Mouse (Mus musculus) hindbrain, embryonic 12.5 days (tissue): Measurements from ENCODE around the gene Rtn2. TPM values are rescaled to one million over a fixed set of nuclear protein-coding genes. Genes with fewer than 3 reads are reported as not detected.

Experiments
- ATAC-seq: fragments of 200-750 bp; cut with Nextera tagmentation; 2 replicates; pipeline ENCODE4 v1.8.0; 2017; ENCODE audit warnings: moderate TSS enrichment; ENCODE audit not compliant: low FRiP score
- H3K27ac ChIP-seq: fragments of 300-500 bp; sonication (generic); 2 replicates; pipeline ENCODE4 v1.5.1; 2016; ENCODE audit warnings: mild to moderate bottlenecking
- H3K27me3 ChIP-seq: fragments of 300-500 bp; sonication (generic); 2 replicates; pipeline ENCODE4 v1.6.1; 2016; ENCODE audit warnings: mild to moderate bottlenecking
- H3K36me3 ChIP-seq: fragments of 300-500 bp; sonication (generic); 2 replicates; pipeline ENCODE4 v1.6.1; 2016; ENCODE audit warnings: mild to moderate bottlenecking
- H3K4me1 ChIP-seq: fragments of 300-500 bp; sonication (generic); 2 replicates; pipeline ENCODE4 v1.6.1; 2016
- H3K4me2 ChIP-seq: fragments of 300-500 bp; sonication (generic); replicated peaks from 2 replicates; pipeline ENCODE4 v1.6.1; 2016; ENCODE audit warnings: mild to moderate bottlenecking
- H3K4me3 ChIP-seq: fragments of 300-500 bp; sonication (generic); 2 replicates; pipeline ENCODE4 v1.5.1; 2016; ENCODE audit warnings: mild to moderate bottlenecking
- H3K9ac ChIP-seq: fragments of 300-500 bp; sonication (generic); 2 replicates; pipeline ENCODE4 v1.6.1; 2016; ENCODE audit warnings: mild to moderate bottlenecking, moderate library complexity
- H3K9me3 ChIP-seq: fragments of 300-500 bp; sonication (generic); replicated peaks from 2 replicates; pipeline ENCODE4 v1.6.1; 2016; ENCODE audit warnings: mild to moderate bottlenecking
- WGBS: fragments of 180-500 bp; shearing (Covaris S2); methylation state at CpG from one replicate; pipeline ENCODE4 v1.1.7; 2016; 5-methylcytosine and 5-hydroxymethylcytosine counted together
- polyA plus RNA-seq: library from polyadenylated mRNA; unstranded; fragments of >200 nt; fragmentation: Nextera tagmentation; extraction: Ambion mirVana; gene quantifications from 2 replicates; pipeline ENCODE4 v1.2.1, GENCODE M21; 2016

Gene Rtn2
- polyA plus RNA-seq, 1 experiment from 2014 or later: 68.0 TPM

- peaks cover 14% of the 10 kb centered on the region for H3K4me1 ChIP-seq
- 18% methylated on average over 20 of the region's 22 CpGs for WGBS
- peak overlapping the region; percentile 23; the same call in 1 of the 2 replicates for H3K27ac ChIP-seq
- no peaks in the 10 kb centered on the region for H3K9me3 ChIP-seq
- no peaks in the 10 kb centered on the region for H3K27me3 ChIP-seq
- peak overlapping the region; percentile 26 for H3K4me3 ChIP-seq
- peak overlapping the region; percentile 41; the same call in 1 of the 2 replicates for H3K9ac ChIP-seq
- H3K4me2 ChIP-seq: peak overlapping the region; percentile 48
- peak; percentile 66 for ATAC-seq
- peaks cover 14% of the 10 kb centered on the region for H3K36me3 ChIP-seq
These were observed 13.2 kb downstream of the Rtn2 start for GRCm38 (mm10) chr7:19295503-19296185.

- Histone ChIP-seq H3K27me3 (peaks cover 7% of the 10 kb centered on the region), H3K9me3 (no peaks in the 10 kb centered on the region), H3K4me2 (no peak overlapping the region), H3K4me3 (no peak overlapping the region), H3K9ac (no peak overlapping the region), H3K36me3 (peaks cover 14% of the 10 kb centered on the region), H3K27ac (no peak overlapping the region), H3K4me1 (peaks cover 10% of the 10 kb centered on the region)
- ATAC-seq: no peak
- WGBS: 89% methylated on average over 6 of the region's 6 CpGs
These were observed 14.6 kb downstream of the Rtn2 start for GRCm38 (mm10) chr7:19297034-19297433.

- Histone ChIP-seq H3K27ac (no peak overlapping the region), H3K27me3 (peaks cover 15% of the 10 kb centered on the region), H3K9ac (no peak overlapping the region), H3K4me2 (no peak overlapping the region), H3K9me3 (no peaks in the 10 kb centered on the region), H3K36me3 (peaks cover 14% of the 10 kb centered on the region), H3K4me3 (no peak overlapping the region), H3K4me1 (peaks cover 12% of the 10 kb centered on the region)
- 96% methylated on average over 5 of the region's 5 CpGs for WGBS
- ATAC-seq: no peak
These were observed 15.4 kb downstream of the Rtn2 start for GRCm38 (mm10) chr7:19297794-19298193.

GRCm38 (mm10) chr7:19299194-19299593 lies 16.8 kb downstream of the Rtn2 start:
- no peak overlapping the region for H3K9ac ChIP-seq
- peaks cover 29% of the 10 kb centered on the region for H3K27me3 ChIP-seq
- H3K4me2 ChIP-seq: no peak overlapping the region
- 20% methylated on average over 3 of the region's 3 CpGs for WGBS
- no peak overlapping the region for H3K27ac ChIP-seq
- H3K36me3 ChIP-seq: peaks cover 6% of the 10 kb centered on the region
- ATAC-seq: no peak
- H3K9me3 ChIP-seq: no peaks in the 10 kb centered on the region
- no peak overlapping the region for H3K4me3 ChIP-seq
- peaks cover 18% of the 10 kb centered on the region for H3K4me1 ChIP-seq

GRCm38 (mm10) chr7:19300501-19301421 lies 18.3 kb downstream of the Rtn2 start:
- Histone ChIP-seq H3K9ac (no peak overlapping the region), H3K4me1 (peaks cover 29% of the 10 kb centered on the region), H3K27me3 (peaks cover 44% of the 10 kb centered on the region), H3K4me2 (peak overlapping the region; percentile 50), H3K9me3 (no peaks in the 10 kb centered on the region), H3K4me3 (peak overlapping the region; percentile 39), H3K36me3 (no peaks in the 10 kb centered on the region), H3K27ac (no peak overlapping the region)
- under 1% methylated on average over 29 of the region's 29 CpGs for WGBS
- ATAC-seq: peak; percentile 75

- ATAC-seq: no peak; the same call in 1 of the 2 replicates
- Histone ChIP-seq H3K27ac (no peak overlapping the region), H3K9ac (peak overlapping the region; percentile 43; the same call in 1 of the 2 replicates), H3K36me3 (no peaks in the 10 kb centered on the region), H3K9me3 (no peaks in the 10 kb centered on the region), H3K4me2 (peak overlapping the region; percentile 50), H3K4me1 (peaks cover 29% of the 10 kb centered on the region), H3K4me3 (peak overlapping the region; percentile 39), H3K27me3 (peaks cover 53% of the 10 kb centered on the region)
- 12% methylated on average over 16 of the region's 16 CpGs for WGBS
These were observed 19.2 kb downstream of the Rtn2 start for GRCm38 (mm10) chr7:19301461-19302263.

GRCm38 (mm10) chr7:19302264-19303045 lies 20.0 kb downstream of the Rtn2 start:
- Histone ChIP-seq H3K4me2 (peak overlapping the region; percentile 50), H3K9ac (peak overlapping the region; percentile 43; the same call in 1 of the 2 replicates), H3K36me3 (no peaks in the 10 kb centered on the region), H3K27me3 (peaks cover 61% of the 10 kb centered on the region), H3K4me3 (peak overlapping the region; percentile 39; the same call in 1 of the 2 replicates), H3K27ac (no peak overlapping the region), H3K4me1 (peaks cover 29% of the 10 kb centered on the region), H3K9me3 (no peaks in the 10 kb centered on the region)
- WGBS: 53% methylated on average over 13 of the region's 13 CpGs
- ATAC-seq: no peak

- no peak overlapping the region for H3K4me2 ChIP-seq
- H3K36me3 ChIP-seq: no peaks in the 10 kb centered on the region
- no peak overlapping the region for H3K4me3 ChIP-seq
- WGBS: 81% methylated on average over 12 of the region's 12 CpGs
- no peak for ATAC-seq
- no peak overlapping the region for H3K9ac ChIP-seq
- H3K27ac ChIP-seq: no peak overlapping the region
- no peaks in the 10 kb centered on the region for H3K9me3 ChIP-seq
- H3K4me1 ChIP-seq: peaks cover 33% of the 10 kb centered on the region
- H3K27me3 ChIP-seq: peaks cover 65% of the 10 kb centered on the region
These were observed 20.6 kb downstream of the Rtn2 start for GRCm38 (mm10) chr7:19303046-19303305.

GRCm38 (mm10) chr7:19303770-19304169 lies 21.3 kb downstream of the Rtn2 start:
- H3K4me2 ChIP-seq: peak overlapping the region; percentile 48
- ATAC-seq: no peak
- no peaks in the 10 kb centered on the region for H3K9me3 ChIP-seq
- peaks cover 65% of the 10 kb centered on the region for H3K27me3 ChIP-seq
- under 1% methylated on average over 16 of the region's 16 CpGs for WGBS
- no peak overlapping the region for H3K27ac ChIP-seq
- no peaks in the 10 kb centered on the region for H3K36me3 ChIP-seq
- H3K9ac ChIP-seq: no peak overlapping the region; the same call in 1 of the 2 replicates
- H3K4me1 ChIP-seq: peaks cover 36% of the 10 kb centered on the region
- H3K4me3 ChIP-seq: peak overlapping the region; percentile 32; the same call in 1 of the 2 replicates

GRCm38 (mm10) chr7:19304501-19305412 lies 22.3 kb downstream of the Rtn2 start:
- H3K9ac ChIP-seq: peak overlapping the region; percentile 45
- H3K4me1 ChIP-seq: peaks cover 45% of the 10 kb centered on the region
- H3K4me2 ChIP-seq: peak overlapping the region; percentile 48
- H3K27me3 ChIP-seq: peaks cover 71% of the 10 kb centered on the region
- 1% methylated on average over 48 of the region's 48 CpGs for whole genome bisulfite sequencing
- peak overlapping the region; percentile 32 for H3K4me3 ChIP-seq
- no peak for ATAC-seq
- H3K36me3 ChIP-seq: no peaks in the 10 kb centered on the region
- H3K9me3 ChIP-seq: no peaks in the 10 kb centered on the region
- H3K27ac ChIP-seq: no peak overlapping the region
